Mouse (Mus musculus) MEL (cell line): ENCODE measurements around the gene Cdc20.

ENCODE experiments used
- GABPA ChIP-seq: IDR thresholded peaks from 2 replicates; pipeline ENCODE4 v1.6.1; 2012; ENCODE audit warnings: low read depth, mild to moderate bottlenecking, inconsistent platforms, low read length, improper control_type of control experiment, moderate library complexity
- MAFK ChIP-seq: IDR thresholded peaks from 2 replicates; pipeline ENCODE4 v1.6.1; 2011; ENCODE audit warnings: low read depth, mild to moderate bottlenecking, low read length, improper control_type of control experiment, borderline replicate concordance
- MAX ChIP-seq: IDR thresholded peaks from 2 replicates; pipeline ENCODE4 v1.6.1; 2011; ENCODE audit warnings: low read length, improper control_type of control experiment
- MAZ ChIP-seq: IDR thresholded peaks from 2 replicates; pipeline ENCODE4 v1.6.1; 2012; ENCODE audit warnings: low read depth, mild to moderate bottlenecking, inconsistent platforms, low read length, improper control_type of control experiment
- NRF1 ChIP-seq: IDR thresholded peaks from 2 replicates; pipeline ENCODE4 v1.6.1; 2014; ENCODE audit warnings: low read depth, mild to moderate bottlenecking, inconsistent platforms, low read length, improper control_type of control experiment, moderate library complexity; ENCODE audit not compliant: poor library complexity, insufficient read depth, severe bottlenecking
- POLR2A ChIP-seq, 2 experiments: IDR thresholded peaks; 2 replicates each; pipeline ENCODE4 v1.6.1; 2011 to 2012; ENCODE audit warnings: low read length in 2 of 2, mild to moderate bottlenecking in 2 of 2, control low read depth in 1 of 2, improper control_type of control experiment in 1 of 2, low read depth in 1 of 2, moderate library complexity in 1 of 2; ENCODE audit not compliant: control insufficient read depth in 1 of 2, insufficient read depth in 1 of 2, poor library complexity in 1 of 2
- RAD21 ChIP-seq: IDR thresholded peaks from 2 replicates; pipeline ENCODE4 v1.6.1; 2011; ENCODE audit warnings: mild to moderate bottlenecking, low read depth, low read length, improper control_type of control experiment
- RCOR1 ChIP-seq: IDR thresholded peaks from 2 replicates; pipeline ENCODE4 v1.6.1; 2012; ENCODE audit warnings: low read depth, mild to moderate bottlenecking, inconsistent platforms, low read length, improper control_type of control experiment
- TCF12 ChIP-seq: IDR thresholded peaks from 2 replicates; pipeline ENCODE4 v1.6.1; 2014; ENCODE audit warnings: low read depth, mild to moderate bottlenecking, inconsistent platforms, low read length, improper control_type of control experiment, moderate library complexity
- ZC3H11A ChIP-seq: IDR thresholded peaks from 2 replicates; pipeline ENCODE4 v1.6.1; 2012; ENCODE audit warnings: low read depth, mild to moderate bottlenecking, inconsistent platforms, low read length, improper control_type of control experiment
- ZMIZ1 ChIP-seq: IDR thresholded peaks from 2 replicates; pipeline ENCODE4 v1.6.1; 2012; ENCODE audit warnings: low read depth, mild to moderate bottlenecking, inconsistent platforms, low read length, improper control_type of control experiment, moderate library complexity
- ZNF384 ChIP-seq: IDR thresholded peaks from 2 replicates; pipeline ENCODE4 v1.6.1; 2012; ENCODE audit warnings: low read depth, mild to moderate bottlenecking, inconsistent platforms, low read length, improper control_type of control experiment

DNA sequence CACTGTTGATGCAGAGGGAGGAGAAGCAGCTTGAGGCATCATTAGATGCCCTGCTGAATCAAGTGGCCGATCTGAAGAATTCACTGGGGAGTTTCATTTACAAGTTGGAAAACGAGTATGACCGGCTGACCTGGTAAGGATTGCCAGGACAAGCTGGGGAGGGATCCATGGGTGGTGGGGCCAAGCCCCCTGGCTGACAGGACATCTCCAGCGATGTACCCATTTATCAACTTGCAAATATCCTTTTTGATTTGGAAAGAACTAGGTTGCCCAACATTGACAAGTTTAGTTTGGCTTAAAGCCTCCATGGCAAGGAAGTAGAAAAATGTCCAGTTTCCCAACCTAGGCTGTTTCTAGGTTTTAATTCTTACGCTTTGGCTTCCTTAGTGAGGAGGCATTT, 26.3 kb downstream of the Cdc20 start:
- TF ChIP-seq MAZ: no peak
- TF ChIP-seq ZNF384: no peak
- TF ChIP-seq GABPA: no peak
- no peak; a peak in 1 of 4 replicates for TF ChIP-seq POLR2A (IDR thresholded peaks at IDR 0.05; ENCODE audit: control insufficient read depth in 1 of 2, insufficient read depth in 1 of 2, low read depth in 1 of 2, low read length in 2 of 2, poor library complexity in 1 of 2)
- no peak for TF ChIP-seq MAFK
- no peak for TF ChIP-seq MAX
- no peak for TF ChIP-seq RCOR1
- TF ChIP-seq ZMIZ1: no peak
- TF ChIP-seq TCF12: no peak
- TF ChIP-seq ZC3H11A: no peak
- TF ChIP-seq RAD21: no peak
- no peak for TF ChIP-seq NRF1
